Mouse (Mus musculus): ENCODE measurements around the gene Nek7. TPM values are rescaled to one million over a fixed set of nuclear protein-coding genes. Genes with fewer than 3 reads are reported as not detected.

Gene Nek7
- total RNA-seq, 2 experiments from 2014 or later, result 61.7 to 67.1 TPM

- DNase-seq, result no peak
- intact Hi-C loops (cut with DNase I), result no loop called here
Measured at GRCm38 (mm10) chr1:138523962-138524361, 96.0 kb downstream of the Nek7 start.

DNA sequence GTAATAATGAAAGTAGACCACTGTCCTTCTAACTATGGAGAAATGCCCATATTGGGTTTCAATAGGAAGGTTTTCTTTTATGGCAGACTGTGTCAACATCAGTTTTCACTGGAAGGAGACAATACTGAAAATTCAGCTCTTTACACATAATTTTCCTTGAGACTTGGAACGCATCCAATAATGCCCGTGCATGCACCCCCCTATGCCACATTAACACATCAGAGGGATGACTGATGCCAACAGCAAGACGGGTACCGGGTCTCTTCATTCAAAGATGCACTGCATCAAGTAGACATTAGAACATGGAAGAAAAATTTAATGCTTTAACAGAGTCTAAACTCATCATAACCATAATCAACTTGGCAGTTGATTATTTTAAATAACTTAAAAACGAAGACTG is 101.7 kb downstream of the Nek7 start:
- DNase-seq, result no peak
- intact Hi-C loops (cut with DNase I), result no loop called here

DNA sequence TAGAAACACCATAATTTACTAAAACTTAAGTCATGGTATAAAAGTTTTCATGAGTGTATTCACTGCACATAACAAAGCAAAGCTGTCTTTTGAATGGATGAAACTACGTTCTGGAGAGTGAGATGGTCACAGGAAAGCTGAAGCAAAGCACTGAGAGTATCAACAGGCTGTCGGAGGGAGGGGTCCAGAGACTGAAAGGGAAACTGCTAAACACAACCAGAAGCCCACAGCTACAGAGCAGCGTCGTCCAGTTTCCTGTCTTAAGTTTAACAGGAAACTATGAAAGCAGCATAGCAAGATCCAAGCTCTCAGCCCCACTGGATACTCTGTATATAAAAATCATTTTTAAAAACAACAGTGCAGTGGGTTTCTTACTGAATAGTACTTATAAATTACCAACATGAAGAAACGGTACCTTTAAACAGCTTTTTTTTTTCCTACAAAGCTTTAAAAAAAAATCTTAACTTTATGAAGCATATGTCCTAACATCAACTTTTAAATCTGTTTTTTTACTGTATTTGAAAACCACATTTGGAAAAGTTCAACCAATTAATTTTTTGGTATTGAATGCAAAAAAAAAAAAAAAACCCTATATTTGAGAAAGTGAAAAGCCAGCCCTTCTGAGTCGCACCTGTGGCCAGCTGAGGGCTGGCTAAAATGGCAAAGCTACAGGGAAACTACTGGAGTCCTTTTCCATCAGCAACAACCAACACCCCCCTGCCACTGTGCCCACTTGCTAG is 102.4 kb downstream of the Nek7 start:
- peak in 1 of 2 experiments; percentile 13 for DNase-seq
- intact Hi-C loops (cut with DNase I), result no loop called here

GRCm38 (mm10) chr1:138516946-138517345 is 103.0 kb downstream of the Nek7 start:
- no peak for DNase-seq
- intact Hi-C loops (cut with DNase I), result no loop called here

- intact Hi-C loops (cut with DNase I), result no loop called here
- no peak for DNase-seq
Measured at GRCm38 (mm10) chr1:138515362-138515761, 104.6 kb downstream of the Nek7 start.

GRCm38 (mm10) chr1:138513982-138514381 is 106.0 kb downstream of the Nek7 start:
- intact Hi-C loops (cut with DNase I), result no loop called here
- DNase-seq, result no peak

DNA sequence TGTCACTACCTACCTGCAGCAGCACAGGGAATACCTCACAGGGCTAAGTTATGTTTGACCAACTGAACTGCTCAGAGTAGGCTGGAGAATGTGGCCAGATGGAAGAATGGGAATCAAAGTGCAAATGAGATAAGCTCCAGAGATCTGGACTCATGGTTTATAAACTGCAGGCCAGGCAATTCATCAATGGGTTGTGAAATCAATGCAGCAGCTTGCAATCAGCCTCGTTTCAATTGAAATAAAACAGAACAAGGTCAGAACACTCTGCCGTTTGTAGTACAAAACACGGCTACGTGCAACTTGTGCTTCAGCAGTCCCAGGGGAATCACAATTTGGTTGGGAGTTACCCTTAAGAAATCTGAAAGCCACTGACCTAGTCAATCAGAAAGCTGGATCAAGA is 109.4 kb downstream of the Nek7 start:
- intact Hi-C loops (cut with DNase I), result no loop called here
- DNase-seq, result no peak

- intact Hi-C loops (cut with DNase I), result loop anchor here (5.0 kb wide), 1 partner anchor 110 kb away; no protein-coding TSS in a partner anchor
- DNase-seq, result no peak
Measured at GRCm38 (mm10) chr1:138507446-138508043, 112.4 kb downstream of the Nek7 start.

DNA sequence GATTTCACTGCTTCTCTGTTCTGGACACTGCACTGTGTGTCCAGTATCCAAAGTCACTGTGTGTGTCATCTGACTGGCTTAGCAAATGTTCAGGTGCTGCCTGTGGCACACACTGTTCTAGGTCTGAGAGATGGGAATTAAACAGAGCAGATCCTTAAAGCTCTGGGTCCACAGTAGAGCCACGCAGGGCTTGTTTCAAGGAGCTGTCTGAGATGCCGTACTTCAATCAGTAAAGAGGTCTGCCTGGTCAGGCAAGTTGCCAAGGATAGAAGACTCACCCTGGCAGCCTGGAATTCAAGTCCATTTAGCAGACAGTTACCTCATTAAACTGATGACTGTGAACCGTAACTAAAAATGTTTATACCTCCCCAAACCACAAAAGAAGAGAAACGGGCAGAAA is 112.9 kb downstream of the Nek7 start:
- DNase-seq, result peak in 1 of 2 experiments; percentile 19
- intact Hi-C loops (cut with DNase I), result loop anchor here (5.0 kb wide), 1 partner anchor 110 kb away; no protein-coding TSS in a partner anchor

DNA sequence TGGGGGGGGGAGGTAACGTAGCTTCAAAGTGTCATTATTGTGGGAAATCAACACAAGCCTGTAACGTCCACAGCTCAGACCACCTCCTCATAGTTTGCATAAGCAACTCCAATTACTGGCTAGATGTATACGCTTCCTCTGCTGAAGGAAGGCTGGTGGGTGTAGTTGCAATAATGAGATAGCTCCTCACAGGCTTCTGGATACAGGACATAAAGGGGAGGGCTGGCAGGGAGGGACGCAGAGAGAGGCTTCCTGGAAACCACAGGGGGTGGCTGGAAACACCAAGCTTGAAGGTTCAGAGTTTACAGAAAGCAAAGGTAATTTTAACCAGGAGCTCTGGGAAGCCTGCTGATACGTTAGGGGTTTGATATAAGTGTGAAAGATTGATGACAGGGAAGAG is 115.7 kb downstream of the Nek7 start:
- intact Hi-C loops (cut with DNase I), result no loop called here
- DNase-seq, result no peak

DNA sequence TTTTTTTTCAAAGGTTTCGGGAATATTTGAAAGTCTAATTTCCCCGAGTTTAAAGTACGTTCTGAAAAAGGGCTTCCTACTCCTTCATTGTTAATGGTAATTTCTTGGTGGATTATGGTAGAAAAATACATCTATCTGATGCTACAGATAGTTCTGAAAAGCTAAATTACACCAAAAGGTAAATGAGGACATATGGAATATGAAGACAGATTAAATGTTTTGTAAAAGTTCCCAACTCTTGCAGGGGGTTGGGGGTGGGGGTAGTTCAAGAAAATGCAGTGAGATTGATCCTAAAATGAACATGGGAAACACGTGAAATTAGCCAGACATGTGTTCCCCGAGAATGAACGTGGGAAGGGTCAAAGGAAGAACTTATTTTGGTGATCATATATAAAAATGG is 119.2 kb downstream of the Nek7 start:
- no peak for DNase-seq
- intact Hi-C loops (cut with DNase I), result no loop called here

GRCm38 (mm10) chr1:138500155-138500554 is 119.8 kb downstream of the Nek7 start:
- peak in 1 of 2 experiments; percentile 9 for DNase-seq
- intact Hi-C loops (cut with DNase I), result no loop called here

DNA sequence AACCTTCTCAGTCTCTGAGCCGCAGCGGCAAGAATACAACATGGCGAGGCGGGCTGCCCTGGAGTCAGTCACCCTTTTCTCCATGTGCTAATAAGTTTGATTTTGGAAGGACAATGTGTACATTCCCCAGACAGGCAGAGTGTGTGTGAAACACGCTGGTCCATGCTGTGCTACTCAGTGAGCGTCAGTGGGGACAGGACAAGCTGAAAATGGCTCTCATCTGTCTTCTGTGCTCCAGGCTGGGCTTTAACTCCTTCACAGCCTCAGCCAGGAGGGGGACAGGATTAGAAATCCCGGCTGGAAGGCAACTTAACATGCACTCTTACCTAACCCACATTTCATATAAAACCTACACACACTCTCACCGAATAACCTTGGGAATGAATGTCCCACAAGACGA is 120.5 kb downstream of the Nek7 start:
- DNase-seq, result no peak
- intact Hi-C loops (cut with DNase I), result no loop called here

DNA sequence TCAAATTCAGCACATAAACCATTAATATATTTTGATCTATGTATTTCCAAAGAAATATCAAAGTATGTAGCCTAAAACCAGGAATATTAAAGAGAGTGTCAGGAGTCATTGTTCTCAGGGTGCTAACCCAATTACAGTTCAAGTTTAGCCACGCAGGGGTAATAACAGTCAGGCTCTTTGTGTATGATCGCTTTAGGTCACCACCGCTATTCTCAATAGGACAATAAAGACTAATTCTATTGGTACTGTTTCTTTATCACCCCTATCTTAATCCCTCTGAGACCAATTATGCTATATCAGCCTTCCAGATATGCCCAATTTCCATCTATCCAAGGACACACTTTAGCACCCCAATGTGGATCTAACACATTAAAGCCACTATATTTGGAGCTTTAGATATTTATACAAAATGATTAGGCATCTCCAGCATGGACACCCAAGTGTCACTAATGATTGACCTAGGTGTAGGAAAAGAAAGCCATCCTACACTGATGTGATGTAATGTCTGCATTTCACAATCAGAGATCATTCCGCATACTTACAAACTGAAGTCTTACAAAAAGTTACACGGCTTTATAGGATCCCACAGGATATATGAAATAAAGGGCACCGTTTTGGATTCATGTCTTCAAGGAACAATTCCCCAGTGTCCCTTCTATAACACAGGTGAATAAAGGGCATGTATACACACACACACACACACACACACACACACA is 128.4 kb downstream of the Nek7 start:
- intact Hi-C loops (cut with DNase I), result loop anchor here (5.0 kb wide), 1 partner anchor 126 kb away; no protein-coding TSS in a partner anchor
- no peak for DNase-seq

DNA sequence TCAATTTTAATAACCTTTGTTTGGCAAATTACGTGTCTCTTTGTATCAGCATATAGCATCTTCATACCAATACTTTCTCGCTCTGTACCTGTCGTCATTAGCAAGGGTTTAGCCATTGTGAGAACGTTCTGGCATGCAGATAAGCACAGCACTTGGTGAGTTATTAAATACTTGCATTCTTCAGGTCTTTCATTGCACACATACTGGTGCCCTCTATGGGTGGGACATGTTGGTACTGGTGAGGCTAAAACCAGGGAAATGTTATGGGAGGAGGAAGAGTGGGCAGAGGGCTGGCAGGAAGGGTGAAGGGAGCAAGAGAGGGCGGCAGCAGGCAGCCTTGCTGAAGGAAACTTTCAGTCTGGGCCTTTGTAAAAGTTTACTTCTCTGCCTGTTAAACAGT is 132.4 kb downstream of the Nek7 start:
- DNase-seq, result no peak
- intact Hi-C loops (cut with DNase I), result no loop called here

GRCm38 (mm10) chr1:138480694-138481093 is 139.2 kb downstream of the Nek7 start:
- intact Hi-C loops (cut with DNase I), result no loop called here
- no peak for DNase-seq

DNA sequence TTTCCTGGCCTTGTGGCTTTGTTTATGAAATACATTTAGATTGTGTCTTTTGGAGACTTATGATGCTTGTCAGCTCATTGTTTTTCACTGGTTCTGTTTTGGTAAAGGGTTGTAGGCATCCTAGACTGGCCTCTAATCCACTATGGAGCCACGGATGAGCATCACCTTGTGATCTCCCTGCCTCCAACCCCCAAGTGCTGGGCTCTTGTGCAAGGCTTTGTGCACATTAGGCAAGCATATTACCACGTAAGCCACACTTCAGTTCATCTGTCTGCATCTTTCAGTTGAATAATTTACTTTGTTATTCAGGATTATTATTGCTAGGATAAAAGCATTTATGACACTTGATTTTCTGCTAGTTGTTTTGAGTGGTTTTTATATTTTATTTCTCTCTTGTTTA is 154.6 kb downstream of the Nek7 start:
- intact Hi-C loops (cut with DNase I), result no loop called here

GRCm38 (mm10) chr1:138461425-138461824 is 158.5 kb downstream of the Nek7 start:
- intact Hi-C loops (cut with DNase I), result no loop called here
- DNase-seq, result no peak

More for the DNA sequence above, 154.6 kb downstream of the Nek7 start:
- DNase-seq, result no peak

DNA sequence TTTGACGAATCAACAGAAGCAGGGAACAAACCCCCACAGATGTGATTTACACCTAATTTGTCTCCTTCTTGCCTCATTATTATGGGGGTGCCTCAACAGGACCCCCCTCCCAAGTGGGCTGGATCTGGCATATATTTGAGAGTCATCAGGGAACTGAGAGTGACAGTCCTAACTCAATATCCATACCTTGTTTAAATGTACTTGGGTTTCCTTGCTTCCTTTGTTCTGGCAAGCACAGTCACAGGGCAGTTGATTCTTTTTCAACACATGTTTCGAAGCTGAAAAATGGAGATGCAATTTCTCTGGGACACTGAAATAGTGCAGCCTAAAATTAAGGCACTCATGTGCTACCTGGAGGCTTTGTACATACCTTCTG is 170.5 kb downstream of the Nek7 start:
- intact Hi-C loops (cut with DNase I), result no loop called here
- no peak for DNase-seq

GRCm38 (mm10) chr1:138448635-138449475 is 171.1 kb downstream of the Nek7 start:
- intact Hi-C loops (cut with DNase I), result no loop called here
- no peak for DNase-seq

DNA sequence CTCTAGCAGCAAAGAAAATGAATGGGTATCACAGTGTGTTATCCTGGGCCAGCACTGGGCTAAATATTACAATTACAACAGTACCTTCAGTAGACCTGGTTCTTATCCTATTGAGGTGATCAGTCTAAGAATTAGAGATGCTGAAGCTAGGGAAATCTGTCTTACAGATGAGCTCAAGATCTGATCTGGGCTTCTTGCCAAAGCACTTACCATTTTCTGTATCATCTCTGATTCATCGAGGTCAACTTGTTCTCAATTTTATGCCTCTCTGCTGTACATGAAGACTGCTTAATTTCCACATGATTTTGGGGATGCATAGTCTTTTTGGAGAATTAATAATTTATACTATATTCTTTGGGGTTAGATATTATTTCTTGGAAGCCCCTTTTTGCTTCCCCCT is 173.1 kb downstream of the Nek7 start:
- DNase-seq, result no peak

More for the DNA sequence above, 173.1 kb downstream of the Nek7 start:
- intact Hi-C loops (cut with DNase I), result no loop called here
